Mouse (Mus musculus) midbrain, embryonic 13.5 days (tissue): ENCODE measurements around the gene Gm20683. TPM values are rescaled to one million over a fixed set of nuclear protein-coding genes. Genes with fewer than 3 reads are reported as not detected.

ENCODE experiments used
- ATAC-seq: fragments of 200-750 bp; cut with Nextera tagmentation; 2 replicates; pipeline ENCODE4 v1.8.0; 2017; ENCODE audit warnings: mild to moderate bottlenecking, moderate TSS enrichment, moderate library complexity
- H3K27ac ChIP-seq: fragments of 300-500 bp; sonication (generic); 2 replicates; pipeline ENCODE4 v1.5.1; 2015; ENCODE audit warnings: inconsistent platforms, mild to moderate bottlenecking, moderate library complexity
- H3K27me3 ChIP-seq: fragments of 300-500 bp; sonication (generic); 2 replicates; pipeline ENCODE4 v1.6.1; 2015; ENCODE audit warnings: mild to moderate bottlenecking, inconsistent platforms
- H3K36me3 ChIP-seq: fragments of 300-500 bp; sonication (generic); 2 replicates; pipeline ENCODE4 v1.6.1; 2015; ENCODE audit warnings: mild to moderate bottlenecking, inconsistent platforms
- H3K4me1 ChIP-seq: fragments of 300-500 bp; sonication (generic); replicated peaks from 2 replicates; pipeline ENCODE4 v1.6.1; 2015; ENCODE audit warnings: inconsistent platforms
- H3K4me2 ChIP-seq: fragments of 300-500 bp; sonication (generic); replicated peaks from 2 replicates; pipeline ENCODE4 v1.6.1; 2015; ENCODE audit warnings: moderate library complexity, mild to moderate bottlenecking, inconsistent platforms
- H3K4me3 ChIP-seq: fragments of 300-500 bp; sonication (generic); replicated peaks from 2 replicates; pipeline ENCODE4 v1.5.1; 2015; ENCODE audit warnings: mild to moderate bottlenecking, inconsistent platforms
- H3K9ac ChIP-seq: fragments of 300-500 bp; sonication (generic); replicated peaks from 2 replicates; pipeline ENCODE4 v1.6.1; 2015; ENCODE audit warnings: mild to moderate bottlenecking, inconsistent platforms
- H3K9me3 ChIP-seq: fragments of 300-500 bp; sonication (generic); 2 replicates; pipeline ENCODE4 v1.6.1; 2016; ENCODE audit warnings: mild to moderate bottlenecking, inconsistent platforms
- WGBS: fragments of 180-500 bp; shearing (Covaris S2); methylation state at CpG from one replicate; pipeline ENCODE4 v1.1.7; 2015; 5-methylcytosine and 5-hydroxymethylcytosine counted together
- polyA plus RNA-seq: library from polyadenylated mRNA; unstranded; fragments of >200 nt; fragmentation: Nextera tagmentation; extraction: Ambion mirVana; gene quantifications from 2 replicates; pipeline ENCODE4 v1.2.1, GENCODE M21; 2015

Gene Gm20683
- 7.5 and 8.0 TPM in 2 replicates for polyA plus RNA-seq

- H3K4me2 ChIP-seq: no peak within 1 kb of the TSS
- WGBS: 95% methylated on average over 22 of the region's 22 CpGs
- no peak within 1 kb of the TSS for H3K27ac ChIP-seq
- H3K36me3 ChIP-seq: peaks cover 54% of the 10 kb centered on the region
- ATAC-seq: no peak
- no peaks in the 10 kb centered on the region for H3K9me3 ChIP-seq
- H3K4me3 ChIP-seq: no peak within 1 kb of the TSS
- no peak within 1 kb of the TSS for H3K9ac ChIP-seq
- peaks cover 42% of the 10 kb centered on the region for H3K4me1 ChIP-seq
- no peaks in the 10 kb centered on the region for H3K27me3 ChIP-seq
Observed at GRCm38 (mm10) chr17:25841117-25841880, at the start of gene Gm20683. Gene Gm20683 (minus strand): TSS chr17:25841763.

GRCm38 (mm10) chr17:25888837-25889236 lies 47.3 kb upstream of the Gm20683 start:
- Histone ChIP-seq H3K36me3 (peaks cover 39% of the 10 kb centered on the region), H3K4me2 (no peak overlapping the region), H3K9ac (no peak overlapping the region), H3K9me3 (no peaks in the 10 kb centered on the region), H3K4me1 (peaks cover 7% of the 10 kb centered on the region; the same call in 1 of the 2 replicates), H3K27ac (no peak overlapping the region), H3K4me3 (no peak overlapping the region), H3K27me3 (no peaks in the 10 kb centered on the region)
- ATAC-seq: no peak
- WGBS: 98% methylated on average over 3 of the region's 3 CpGs

GRCm38 (mm10) chr17:25887467-25887866 lies 45.9 kb upstream of the Gm20683 start:
- H3K27ac ChIP-seq: no peak overlapping the region
- no peaks in the 10 kb centered on the region for H3K27me3 ChIP-seq
- H3K9ac ChIP-seq: no peak overlapping the region
- no peak overlapping the region for H3K4me3 ChIP-seq
- 92% methylated on average over 10 of the region's 10 CpGs for WGBS
- peaks cover 53% of the 10 kb centered on the region for H3K36me3 ChIP-seq
- no peak overlapping the region for H3K4me2 ChIP-seq
- peaks cover 7% of the 10 kb centered on the region; the same call in 1 of the 2 replicates for H3K4me1 ChIP-seq
- H3K9me3 ChIP-seq: no peaks in the 10 kb centered on the region
- ATAC-seq: no peak

GRCm38 (mm10) chr17:25886806-25887205 lies 45.2 kb upstream of the Gm20683 start:
- Histone ChIP-seq H3K36me3 (peaks cover 58% of the 10 kb centered on the region), H3K4me2 (no peak overlapping the region), H3K9me3 (no peaks in the 10 kb centered on the region), H3K27ac (no peak overlapping the region), H3K9ac (no peak overlapping the region), H3K27me3 (no peaks in the 10 kb centered on the region), H3K4me3 (no peak overlapping the region), H3K4me1 (peaks cover 11% of the 10 kb centered on the region)
- ATAC-seq: no peak

- no peaks in the 10 kb centered on the region for H3K27me3 ChIP-seq
- ATAC-seq: peak; percentile 39; the same call in 1 of the 2 replicates
- WGBS: 66% methylated on average over 4 of the region's 4 CpGs
- no peak overlapping the region for H3K9ac ChIP-seq
- H3K4me3 ChIP-seq: no peak overlapping the region
- no peak overlapping the region for H3K27ac ChIP-seq
- peaks cover 58% of the 10 kb centered on the region for H3K36me3 ChIP-seq
- peaks cover 22% of the 10 kb centered on the region for H3K4me1 ChIP-seq
- no peaks in the 10 kb centered on the region for H3K9me3 ChIP-seq
- no peak overlapping the region for H3K4me2 ChIP-seq
Observed at GRCm38 (mm10) chr17:25885636-25886035, 44.1 kb upstream of the Gm20683 start.

- no peak overlapping the region for H3K4me2 ChIP-seq
- no peak overlapping the region for H3K4me3 ChIP-seq
- WGBS: 91% methylated on average over 3 of the region's 3 CpGs
- H3K27ac ChIP-seq: 0 out of 2 replicates have a peak overlapping the region, but pooled peaks have one; percentile 74
- H3K4me1 ChIP-seq: peaks cover 33% of the 10 kb centered on the region
- no peaks in the 10 kb centered on the region for H3K9me3 ChIP-seq
- peaks cover 61% of the 10 kb centered on the region for H3K36me3 ChIP-seq
- ATAC-seq: no peak
- no peak overlapping the region for H3K9ac ChIP-seq
- no peaks in the 10 kb centered on the region for H3K27me3 ChIP-seq
Observed at GRCm38 (mm10) chr17:25883824-25884223, 42.3 kb upstream of the Gm20683 start.

- ATAC-seq: no peak
- H3K27ac ChIP-seq: peak overlapping the region; percentile 74; the same call in 1 of the 2 replicates
- no peaks in the 10 kb centered on the region for H3K27me3 ChIP-seq
- H3K9ac ChIP-seq: 0 out of 2 replicates have a peak overlapping the region, but pooled peaks have one; percentile 33
- H3K9me3 ChIP-seq: no peaks in the 10 kb centered on the region
- H3K4me3 ChIP-seq: no peak overlapping the region
- H3K4me2 ChIP-seq: no peak overlapping the region
- peaks cover 33% of the 10 kb centered on the region for H3K4me1 ChIP-seq
- WGBS: 78% methylated on average over 8 of the region's 8 CpGs
- peaks cover 61% of the 10 kb centered on the region for H3K36me3 ChIP-seq
Observed at GRCm38 (mm10) chr17:25883268-25883667, 41.7 kb upstream of the Gm20683 start.

GRCm38 (mm10) chr17:25882306-25882705 lies 40.7 kb upstream of the Gm20683 start:
- Histone ChIP-seq H3K27ac (peak overlapping the region; percentile 74), H3K9ac (peak overlapping the region; percentile 33; the same call in 1 of the 2 replicates), H3K9me3 (no peaks in the 10 kb centered on the region), H3K4me1 (peaks cover 33% of the 10 kb centered on the region), H3K4me3 (no peak overlapping the region), H3K36me3 (peaks cover 61% of the 10 kb centered on the region), H3K27me3 (no peaks in the 10 kb centered on the region), H3K4me2 (no peak overlapping the region)
- ATAC-seq: no peak
- WGBS: 42% methylated on average over 5 of the region's 5 CpGs

GRCm38 (mm10) chr17:25881691-25882090 lies 40.1 kb upstream of the Gm20683 start:
- H3K9ac ChIP-seq: peak overlapping the region; percentile 33; the same call in 1 of the 2 replicates
- H3K4me3 ChIP-seq: no peak overlapping the region
- no peaks in the 10 kb centered on the region for H3K27me3 ChIP-seq
- no peak overlapping the region for H3K4me2 ChIP-seq
- peaks cover 38% of the 10 kb centered on the region for H3K4me1 ChIP-seq
- no peaks in the 10 kb centered on the region for H3K9me3 ChIP-seq
- 17% methylated on average over 4 of the region's 4 CpGs for WGBS
- no peak for ATAC-seq
- H3K27ac ChIP-seq: peak overlapping the region; percentile 74; the same call in 1 of the 2 replicates
- H3K36me3 ChIP-seq: peaks cover 60% of the 10 kb centered on the region

GRCm38 (mm10) chr17:25880913-25881641 lies 39.5 kb upstream of the Gm20683 start:
- H3K4me3 ChIP-seq: no peak overlapping the region
- no peaks in the 10 kb centered on the region for H3K9me3 ChIP-seq
- no peak for ATAC-seq
- 5% methylated on average over 5 of the region's 5 CpGs for WGBS
- peaks cover 44% of the 10 kb centered on the region for H3K4me1 ChIP-seq
- H3K27ac ChIP-seq: peak overlapping the region; percentile 74
- peaks cover 60% of the 10 kb centered on the region for H3K36me3 ChIP-seq
- no peaks in the 10 kb centered on the region for H3K27me3 ChIP-seq
- no peak overlapping the region for H3K4me2 ChIP-seq
- peak overlapping the region; percentile 32; the same call in 1 of the 2 replicates for H3K9ac ChIP-seq

GRCm38 (mm10) chr17:25880196-25880910 lies 38.8 kb upstream of the Gm20683 start, which contains the start of gene Wfikkn1:
Gene Wfikkn1 (minus strand): TSS chr17:25880858.
- no peak within 1 kb of the TSS for H3K4me2 ChIP-seq
- H3K9ac ChIP-seq: peak within 1 kb of the TSS; percentile 33; the same call in 1 of the 2 replicates
- peaks cover 44% of the 10 kb centered on the region for H3K4me1 ChIP-seq
- 20% methylated on average over 5 of the region's 5 CpGs for WGBS
- no peak within 1 kb of the TSS for H3K4me3 ChIP-seq
- ATAC-seq: no peak
- no peaks in the 10 kb centered on the region for H3K27me3 ChIP-seq
- H3K36me3 ChIP-seq: peaks cover 60% of the 10 kb centered on the region
- H3K9me3 ChIP-seq: no peaks in the 10 kb centered on the region
- H3K27ac ChIP-seq: peak within 1 kb of the TSS; percentile 74
